Mouse (Mus musculus): ENCODE measurements around the gene Lrrc4c. TPM values are rescaled to one million over a fixed set of nuclear protein-coding genes. Genes with fewer than 3 reads are reported as not detected.

Lrrc4c gene
- polyA plus RNA-seq, 1 experiment from 2014 or later, result 7.6 TPM

- no peaks in the 10 kb centered on the region for H3K27me3 ChIP-seq (ENCODE audit: control insufficient read depth, insufficient read depth, low read length)
- no peak overlapping the region for H3K9ac ChIP-seq (replicated peaks; ENCODE audit: low read depth, low read length)
- H3K4me3 ChIP-seq (ENCODE audit: low read depth, low read length), result no peak overlapping the region
- no peak overlapping the region for H3K27ac ChIP-seq (ENCODE audit: low read length)
- WGBS, result 12% methylated on average over 8 of the region's 8 CpGs
- H3K4me1 ChIP-seq (ENCODE audit: control insufficient read depth, insufficient read depth, low read length), result no peaks in the 10 kb centered on the region
- no peaks in the 10 kb centered on the region for H3K36me3 ChIP-seq (ENCODE audit: control insufficient read depth, insufficient read depth, low read length)
- ATAC-seq (ENCODE audit: insufficient number of reproducible peaks, insufficient read depth, low FRiP score, low read depth), result no peak
- no peak overlapping the region for H3K4me2 ChIP-seq (replicated peaks; ENCODE audit: low read depth, low read length)
- no peaks in the 10 kb centered on the region for H3K9me3 ChIP-seq (ENCODE audit: control insufficient read depth, low read depth, low read length)
Measured at GRCm38 (mm10) chr2:96319201-96319600, 1.2 kb downstream of the Lrrc4c start.

GRCm38 (mm10) chr2:96319649-96320048 lies 1.7 kb downstream of the Lrrc4c start:
- no peak overlapping the region for H3K27ac ChIP-seq (ENCODE audit: low read length)
- ATAC-seq (ENCODE audit: insufficient number of reproducible peaks, insufficient read depth, low FRiP score, low read depth), result no peak

GRCm38 (mm10) chr2:96334652-96335051 lies 16.7 kb downstream of the Lrrc4c start:
- WGBS, result 70% methylated on average over 3 of the region's 3 CpGs
- ATAC-seq (ENCODE audit: insufficient number of reproducible peaks, insufficient read depth, low FRiP score, low read depth), result no peak

More at GRCm38 (mm10) chr2:96319649-96320048, 1.7 kb downstream of the Lrrc4c start:
- no peaks in the 10 kb centered on the region for H3K9me3 ChIP-seq (ENCODE audit: control insufficient read depth, low read depth, low read length)
- no peak overlapping the region for H3K9ac ChIP-seq (replicated peaks; ENCODE audit: low read depth, low read length)
- H3K4me2 ChIP-seq (replicated peaks; ENCODE audit: low read depth, low read length), result no peak overlapping the region
- no peaks in the 10 kb centered on the region for H3K27me3 ChIP-seq (ENCODE audit: control insufficient read depth, insufficient read depth, low read length)
- no peaks in the 10 kb centered on the region for H3K4me1 ChIP-seq (ENCODE audit: control insufficient read depth, insufficient read depth, low read length)
- WGBS, result 42% methylated on average over 6 of the region's 6 CpGs
- no peaks in the 10 kb centered on the region for H3K36me3 ChIP-seq (ENCODE audit: control insufficient read depth, insufficient read depth, low read length)
- no peak overlapping the region for H3K4me3 ChIP-seq (ENCODE audit: low read depth, low read length)

GRCm38 (mm10) chr2:96337354-96337753 lies 19.4 kb downstream of the Lrrc4c start:
- H3K36me3 ChIP-seq (ENCODE audit: control insufficient read depth, insufficient read depth, low read length), result no peaks in the 10 kb centered on the region
- no peak overlapping the region for H3K9ac ChIP-seq (replicated peaks; ENCODE audit: low read depth, low read length)
- ATAC-seq (ENCODE audit: insufficient number of reproducible peaks, insufficient read depth, low FRiP score, low read depth), result no peak
- 50% methylated on average over 1 of the region's 1 CpGs for WGBS
- no peaks in the 10 kb centered on the region for H3K27me3 ChIP-seq (ENCODE audit: control insufficient read depth, insufficient read depth, low read length)
- no peak overlapping the region for H3K4me2 ChIP-seq (replicated peaks; ENCODE audit: low read depth, low read length)
- H3K27ac ChIP-seq (ENCODE audit: low read length), result no peak overlapping the region
- no peaks in the 10 kb centered on the region for H3K9me3 ChIP-seq (ENCODE audit: control insufficient read depth, low read depth, low read length)
- H3K4me1 ChIP-seq (ENCODE audit: control insufficient read depth, insufficient read depth, low read length), result no peaks in the 10 kb centered on the region
- H3K4me3 ChIP-seq (ENCODE audit: low read depth, low read length), result no peak overlapping the region

More at GRCm38 (mm10) chr2:96334652-96335051, 16.7 kb downstream of the Lrrc4c start:
- Histone ChIP-seq H3K27me3 (ENCODE audit: control insufficient read depth, insufficient read depth, low read length) (no peaks in the 10 kb centered on the region), H3K4me3 (ENCODE audit: low read depth, low read length) (no peak overlapping the region), H3K4me1 (ENCODE audit: control insufficient read depth, insufficient read depth, low read length) (no peaks in the 10 kb centered on the region), H3K36me3 (ENCODE audit: control insufficient read depth, insufficient read depth, low read length) (no peaks in the 10 kb centered on the region), H3K9me3 (ENCODE audit: control insufficient read depth, low read depth, low read length) (no peaks in the 10 kb centered on the region), H3K27ac (ENCODE audit: low read length) (no peak overlapping the region), H3K9ac (replicated peaks; ENCODE audit: low read depth, low read length) (no peak overlapping the region), H3K4me2 (replicated peaks; ENCODE audit: low read depth, low read length) (no peak overlapping the region)

- Histone ChIP-seq H3K36me3 (ENCODE audit: control insufficient read depth, insufficient read depth, low read length) (no peaks in the 10 kb centered on the region), H3K4me2 (replicated peaks; ENCODE audit: low read depth, low read length) (no peak overlapping the region), H3K27me3 (ENCODE audit: control insufficient read depth, insufficient read depth, low read length) (no peaks in the 10 kb centered on the region), H3K27ac (ENCODE audit: low read length) (no peak overlapping the region), H3K4me3 (ENCODE audit: low read depth, low read length) (no peak overlapping the region), H3K9me3 (ENCODE audit: control insufficient read depth, low read depth, low read length) (no peaks in the 10 kb centered on the region), H3K4me1 (ENCODE audit: control insufficient read depth, insufficient read depth, low read length) (no peaks in the 10 kb centered on the region), H3K9ac (replicated peaks; ENCODE audit: low read depth, low read length) (no peak overlapping the region)
- WGBS, result 88% methylated on average over 1 of the region's 1 CpGs
- ATAC-seq (ENCODE audit: insufficient number of reproducible peaks, insufficient read depth, low FRiP score, low read depth), result no peak
Measured at GRCm38 (mm10) chr2:96401186-96401811, 83.3 kb downstream of the Lrrc4c start.

GRCm38 (mm10) chr2:96402514-96402913 lies 84.5 kb downstream of the Lrrc4c start:
- WGBS, result 54% methylated on average over 2 of the region's 2 CpGs
- H3K4me3 ChIP-seq (ENCODE audit: low read depth, low read length), result no peak overlapping the region
- no peaks in the 10 kb centered on the region for H3K4me1 ChIP-seq (ENCODE audit: control insufficient read depth, insufficient read depth, low read length)
- no peaks in the 10 kb centered on the region for H3K27me3 ChIP-seq (ENCODE audit: control insufficient read depth, insufficient read depth, low read length)
- H3K9ac ChIP-seq (replicated peaks; ENCODE audit: low read depth, low read length), result no peak overlapping the region
- no peak for ATAC-seq (ENCODE audit: insufficient number of reproducible peaks, insufficient read depth, low FRiP score, low read depth)
- no peaks in the 10 kb centered on the region for H3K9me3 ChIP-seq (ENCODE audit: control insufficient read depth, low read depth, low read length)
- H3K27ac ChIP-seq (ENCODE audit: low read length), result no peak overlapping the region
- H3K4me2 ChIP-seq (replicated peaks; ENCODE audit: low read depth, low read length), result no peak overlapping the region
- H3K36me3 ChIP-seq (ENCODE audit: control insufficient read depth, insufficient read depth, low read length), result no peaks in the 10 kb centered on the region

GRCm38 (mm10) chr2:96406856-96407255 lies 88.9 kb downstream of the Lrrc4c start:
- Histone ChIP-seq H3K4me2 (replicated peaks; ENCODE audit: low read depth, low read length) (no peak overlapping the region), H3K27me3 (ENCODE audit: control insufficient read depth, insufficient read depth, low read length) (no peaks in the 10 kb centered on the region), H3K27ac (ENCODE audit: low read length) (no peak overlapping the region), H3K4me1 (ENCODE audit: control insufficient read depth, insufficient read depth, low read length) (no peaks in the 10 kb centered on the region), H3K36me3 (ENCODE audit: control insufficient read depth, insufficient read depth, low read length) (no peaks in the 10 kb centered on the region), H3K9ac (replicated peaks; ENCODE audit: low read depth, low read length) (no peak overlapping the region), H3K9me3 (ENCODE audit: control insufficient read depth, low read depth, low read length) (no peaks in the 10 kb centered on the region), H3K4me3 (ENCODE audit: low read depth, low read length) (no peak overlapping the region)
- 92% methylated on average over 8 of the region's 8 CpGs for WGBS
- no peak for ATAC-seq (ENCODE audit: insufficient number of reproducible peaks, insufficient read depth, low FRiP score, low read depth)

GRCm38 (mm10) chr2:96411182-96411581 lies 93.2 kb downstream of the Lrrc4c start:
- 91% methylated on average over 1 of the region's 1 CpGs for WGBS
- no peak for ATAC-seq (ENCODE audit: insufficient number of reproducible peaks, insufficient read depth, low FRiP score, low read depth)
- H3K27me3 ChIP-seq (ENCODE audit: control insufficient read depth, insufficient read depth, low read length), result no peaks in the 10 kb centered on the region

GRCm38 (mm10) chr2:96461566-96461965 lies 143.6 kb downstream of the Lrrc4c start:
- Histone ChIP-seq H3K9ac (replicated peaks; ENCODE audit: low read depth, low read length) (no peak overlapping the region), H3K27ac (ENCODE audit: low read length) (no peak overlapping the region), H3K4me3 (ENCODE audit: low read depth, low read length) (no peak overlapping the region), H3K4me2 (replicated peaks; ENCODE audit: low read depth, low read length) (no peak overlapping the region), H3K36me3 (ENCODE audit: control insufficient read depth, insufficient read depth, low read length) (no peaks in the 10 kb centered on the region), H3K27me3 (ENCODE audit: control insufficient read depth, insufficient read depth, low read length) (no peaks in the 10 kb centered on the region), H3K9me3 (ENCODE audit: control insufficient read depth, low read depth, low read length) (no peaks in the 10 kb centered on the region), H3K4me1 (ENCODE audit: control insufficient read depth, insufficient read depth, low read length) (no peaks in the 10 kb centered on the region)
- no peak for ATAC-seq (ENCODE audit: insufficient number of reproducible peaks, insufficient read depth, low FRiP score, low read depth)

More at GRCm38 (mm10) chr2:96411182-96411581, 93.2 kb downstream of the Lrrc4c start:
- Histone ChIP-seq H3K27ac (ENCODE audit: low read length) (no peak overlapping the region), H3K4me2 (replicated peaks; ENCODE audit: low read depth, low read length) (no peak overlapping the region), H3K9ac (replicated peaks; ENCODE audit: low read depth, low read length) (no peak overlapping the region), H3K4me3 (ENCODE audit: low read depth, low read length) (no peak overlapping the region), H3K36me3 (ENCODE audit: control insufficient read depth, insufficient read depth, low read length) (no peaks in the 10 kb centered on the region), H3K9me3 (ENCODE audit: control insufficient read depth, low read depth, low read length) (no peaks in the 10 kb centered on the region), H3K4me1 (ENCODE audit: control insufficient read depth, insufficient read depth, low read length) (no peaks in the 10 kb centered on the region)

All from stomach, embryonic 14.5 days (tissue).